Mouse (Mus musculus): ENCODE results near the gene Arl14.

Gene Arl14

GRCm38 (mm10) chr3:69206193-69206893, 15.9 kb upstream of the Arl14 start:
- ChIA-PET CTCF (interaction anchor here in 1 of 4 experiments (1.4 kb wide), 1 partner anchor 33 kb away, joined by 6 read pairs; no protein-coding TSS in a partner anchor), POLR2A (no interaction called here)

- CTCF ChIA-PET: interaction anchor here in 1 of 4 experiments (0.7 kb wide), 1 partner anchor 32 kb away, joined by 3 read pairs; no protein-coding TSS in a partner anchor
- POLR2A ChIA-PET: interaction anchor here in 1 of 4 experiments (0.8 kb wide), 1 partner anchor 107 kb away, joined by 5 read pairs; the partner anchor contains the start of gene Ppm1l
Measured at GRCm38 (mm10) chr3:69208441-69209309, 13.5 kb upstream of the Arl14 start.

- CTCF ChIA-PET: no interaction called here
Measured at GRCm38 (mm10) chr3:69212246-69212645, 10.0 kb upstream of the Arl14 start.

GRCm38 (mm10) chr3:69213465-69213864, 8.8 kb upstream of the Arl14 start:
- POLR2A ChIA-PET: no interaction called here

More at GRCm38 (mm10) chr3:69212246-69212645, 10.0 kb upstream of the Arl14 start:
- POLR2A ChIA-PET: interaction anchor here in 1 of 4 experiments (0.6 kb wide), 1 partner anchor 155 kb away, joined by 4 read pairs; no protein-coding TSS in a partner anchor

GRCm38 (mm10) chr3:69214566-69214965, 7.7 kb upstream of the Arl14 start:
- CTCF ChIA-PET: no interaction called here
- POLR2A ChIA-PET: interaction anchor here in 1 of 4 experiments (0.8 kb wide), 1 partner anchor 9 kb away, joined by 3 read pairs; no protein-coding TSS in a partner anchor

More at GRCm38 (mm10) chr3:69213465-69213864, 8.8 kb upstream of the Arl14 start:
- CTCF ChIA-PET: no interaction called here

- POLR2A ChIA-PET: interaction anchor here in 2 of 4 experiments (1.1 to 1.7 kb wide), 2 partner anchors 15 to 499 kb away, joined by 3 to 7 read pairs; partner anchors contain the start of gene Nmd3 (in 1 of the 2)
- CTCF ChIA-PET: no interaction called here
Measured at GRCm38 (mm10) chr3:69222502-69222900, 282 bp downstream of the Arl14 start.

- ChIA-PET POLR2A (interaction anchor here in 2 of 4 experiments (0.7 to 1.7 kb wide), 3 partner anchors 8 to 499 kb away, joined by 3 to 7 read pairs (median 3); partner anchors contain the start of gene Nmd3 (in 1 of the 2)), CTCF (interaction anchor here in 2 of 4 experiments (0.6 to 1.3 kb wide), 2 partner anchors 16 kb away, joined by 3 to 6 read pairs; no protein-coding TSS in a partner anchor)
Measured at GRCm38 (mm10) chr3:69222987-69223386, 768 bp downstream of the Arl14 start.

GRCm38 (mm10) chr3:69223666-69224065, 1.4 kb downstream of the Arl14 start:
- ChIA-PET CTCF (interaction anchor here in 1 of 4 experiments (1.3 kb wide), 1 partner anchor 15 kb away, joined by 3 read pairs; no protein-coding TSS in a partner anchor), POLR2A (interaction anchor here in 2 of 4 experiments (0.7 to 1.7 kb wide), 3 partner anchors 9 to 498 kb away, joined by 3 to 7 read pairs (median 3); partner anchors contain the start of gene Nmd3 (in 1 of the 2))

- POLR2A ChIA-PET: interaction anchor here in 1 of 4 experiments (0.6 kb wide), 1 partner anchor 293 kb away, joined by 5 read pairs; no protein-coding TSS in a partner anchor
- CTCF ChIA-PET: no interaction called here
Measured at GRCm38 (mm10) chr3:69225019-69225418, 2.8 kb downstream of the Arl14 start.

- CTCF ChIA-PET: interaction anchor here in 1 of 4 experiments (0.6 kb wide), 1 partner anchor 59 kb away, joined by 7 read pairs; no protein-coding TSS in a partner anchor
- POLR2A ChIA-PET: interaction anchor here in 1 of 4 experiments (0.6 kb wide), 1 partner anchor 730 kb away, joined by 4 read pairs; no protein-coding TSS in a partner anchor
Measured at GRCm38 (mm10) chr3:69226496-69226895, 4.3 kb downstream of the Arl14 start.

- ChIA-PET POLR2A (no interaction called here), CTCF (interaction anchor here in 1 of 4 experiments (1.0 kb wide), 1 partner anchor 11 kb away, joined by 3 read pairs; no protein-coding TSS in a partner anchor)
Measured at GRCm38 (mm10) chr3:69228002-69228401, 5.8 kb downstream of the Arl14 start.

GRCm38 (mm10) chr3:69231522-69232138, 9.4 kb downstream of the Arl14 start:
- ChIA-PET POLR2A (no interaction called here), CTCF (interaction anchor here in 1 of 4 experiments (0.5 to 0.7 kb wide), 2 partner anchors 25 to 59 kb away, joined by 3 to 4 read pairs; no protein-coding TSS in a partner anchor)

- POLR2A ChIA-PET: interaction anchor here in 2 of 4 experiments (0.6 to 1.5 kb wide), 6 partner anchors 8 to 519 kb away, joined by 3 to 4 read pairs (median 3); no protein-coding TSS in a partner anchor
- CTCF ChIA-PET: interaction anchor here in 1 of 4 experiments (1.3 kb wide), 1 partner anchor 23 kb away, joined by 4 read pairs; no protein-coding TSS in a partner anchor
Measured at GRCm38 (mm10) chr3:69233552-69234189, 11.5 kb downstream of the Arl14 start.

- ChIA-PET POLR2A (interaction anchor here in 1 of 4 experiments (0.9 to 1.5 kb wide), 6 partner anchors 9 to 518 kb away, joined by 3 to 4 read pairs (median 3); partner anchors contain the start of genes Kpna4 and Nmd3), CTCF (interaction anchor here in 1 of 4 experiments (1.3 kb wide), 1 partner anchor 22 kb away, joined by 4 read pairs; no protein-coding TSS in a partner anchor)
Measured at GRCm38 (mm10) chr3:69234525-69234924, 12.3 kb downstream of the Arl14 start.

GRCm38 (mm10) chr3:69235806-69236205, 13.6 kb downstream of the Arl14 start:
- ChIA-PET CTCF (no interaction called here), POLR2A (interaction anchor here in 1 of 4 experiments (0.6 kb wide), 2 partner anchors 124 to 175 kb away, joined by 3 to 5 read pairs; no protein-coding TSS in a partner anchor)

- CTCF ChIA-PET: no interaction called here
- POLR2A ChIA-PET: interaction anchor here in 2 of 4 experiments (0.6 kb wide), 3 partner anchors 16 to 174 kb away, joined by 3 to 5 read pairs (median 3); no protein-coding TSS in a partner anchor
Measured at GRCm38 (mm10) chr3:69236491-69236890, 14.3 kb downstream of the Arl14 start.

Measured in embryonic stem cell, embryonic (primary cell).